Mouse (Mus musculus) thymus, postnatal 36 days (tissue): ENCODE measurements around the gene Prss27.
"Not testable (repeated sequence)": the region's sequence is repeated elsewhere in the genome, so short reads cannot be mapped to it uniquely, and the experiment has no call there.

Experiments used
- DNase-seq, 2 experiments: peaks; one replicate each; pipeline ENCODE4 v3.0.0; 2022; ENCODE audit warnings: mixed read lengths in 2 of 2

Prss27 gene

GRCm38 (mm10) chr17:24035087-24035486 is 2.9 kb upstream of the Prss27 start:
- no peak for DNase-seq

GRCm38 (mm10) chr17:24036954-24037353 is 990 bp upstream of the Prss27 start:
- DNase-seq = no peak

DNA sequence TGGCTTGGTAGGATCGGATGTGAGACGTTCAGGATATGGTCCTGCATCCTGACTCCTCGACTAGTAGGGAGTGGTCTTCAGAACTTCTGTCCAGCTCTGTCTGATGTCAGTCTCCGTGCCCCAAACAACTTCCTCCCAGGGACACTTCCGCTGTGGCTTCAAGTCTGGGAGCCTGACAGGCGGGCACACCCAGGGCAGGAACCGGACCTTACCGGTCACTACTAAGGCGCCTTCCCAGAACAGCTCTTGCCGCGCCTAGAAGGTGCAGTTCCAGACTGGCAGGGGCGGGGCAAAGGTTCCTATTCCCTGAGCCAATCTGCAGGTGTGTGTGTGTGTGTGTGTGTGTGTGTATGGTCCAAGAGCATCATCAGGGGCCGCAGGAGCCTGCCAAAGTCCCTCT is 584 bp upstream of the Prss27 start:
- DNase-seq = no peak

DNA sequence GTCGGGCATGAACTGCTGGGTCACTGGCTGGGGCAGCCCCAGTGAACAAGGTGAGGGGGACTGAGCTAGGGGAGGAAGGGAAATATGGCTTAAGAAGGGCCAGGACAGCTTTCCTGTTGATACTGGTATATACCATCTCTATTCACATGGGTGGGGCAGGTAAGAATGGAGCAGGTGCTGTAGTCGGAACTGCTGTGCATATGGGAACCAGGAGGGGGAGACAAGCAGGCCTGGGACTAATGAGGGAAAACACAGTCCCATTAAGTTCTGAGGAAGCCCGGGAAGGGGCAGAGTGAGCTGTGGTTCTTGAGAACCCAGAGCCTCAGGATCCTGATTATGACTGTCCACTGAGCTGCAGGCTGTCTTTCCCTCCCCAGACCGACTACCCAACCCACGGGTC is 6.5 kb downstream of the Prss27 start:
- DNase-seq = no peak

DNA sequence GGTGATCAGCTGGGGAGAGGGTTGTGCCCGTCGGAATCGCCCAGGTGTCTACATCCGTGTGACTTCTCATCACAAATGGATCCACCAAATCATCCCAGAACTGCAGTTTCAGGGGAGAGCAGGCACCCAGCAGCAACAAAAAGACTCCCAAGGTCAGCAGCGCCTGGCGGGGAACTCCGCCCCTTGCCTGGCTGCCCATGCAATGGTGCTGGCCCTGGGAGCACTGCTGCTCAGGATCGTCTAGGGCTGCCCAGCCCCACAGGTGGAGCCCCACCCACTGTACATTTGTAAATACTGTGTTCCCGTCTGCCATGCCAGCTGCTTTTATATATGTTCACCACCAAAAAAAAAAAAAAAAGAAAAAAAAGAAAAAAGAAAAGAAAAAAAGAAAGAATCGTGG is 7.7 kb downstream of the Prss27 start:
- no peak for DNase-seq

DNA sequence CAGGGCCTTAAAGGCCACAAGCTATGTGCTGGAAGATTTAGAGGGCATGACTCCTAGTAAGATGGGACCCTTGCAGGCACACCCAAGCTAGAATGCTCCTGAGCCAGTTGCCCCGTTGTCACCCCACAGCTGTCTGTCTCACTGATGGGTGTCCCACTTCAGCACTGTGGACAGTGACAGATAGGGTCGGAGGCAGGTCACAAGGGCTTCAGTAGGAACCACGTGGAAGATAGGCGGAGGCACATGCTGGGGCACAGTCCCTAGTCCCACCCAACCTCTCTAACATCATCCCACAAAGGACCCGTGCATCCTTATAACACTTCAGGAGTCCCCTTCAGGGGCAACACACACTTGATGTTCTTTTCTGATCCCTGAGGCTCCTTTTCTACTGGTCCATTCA is 8.1 kb downstream of the Prss27 start:
- DNase-seq = no peak

GRCm38 (mm10) chr17:24048053-24048452 is 10.1 kb downstream of the Prss27 start:
- DNase-seq = no peak

- no peak for DNase-seq
These were observed 11.1 kb downstream of the Prss27 start for GRCm38 (mm10) chr17:24049008-24049407.

DNA sequence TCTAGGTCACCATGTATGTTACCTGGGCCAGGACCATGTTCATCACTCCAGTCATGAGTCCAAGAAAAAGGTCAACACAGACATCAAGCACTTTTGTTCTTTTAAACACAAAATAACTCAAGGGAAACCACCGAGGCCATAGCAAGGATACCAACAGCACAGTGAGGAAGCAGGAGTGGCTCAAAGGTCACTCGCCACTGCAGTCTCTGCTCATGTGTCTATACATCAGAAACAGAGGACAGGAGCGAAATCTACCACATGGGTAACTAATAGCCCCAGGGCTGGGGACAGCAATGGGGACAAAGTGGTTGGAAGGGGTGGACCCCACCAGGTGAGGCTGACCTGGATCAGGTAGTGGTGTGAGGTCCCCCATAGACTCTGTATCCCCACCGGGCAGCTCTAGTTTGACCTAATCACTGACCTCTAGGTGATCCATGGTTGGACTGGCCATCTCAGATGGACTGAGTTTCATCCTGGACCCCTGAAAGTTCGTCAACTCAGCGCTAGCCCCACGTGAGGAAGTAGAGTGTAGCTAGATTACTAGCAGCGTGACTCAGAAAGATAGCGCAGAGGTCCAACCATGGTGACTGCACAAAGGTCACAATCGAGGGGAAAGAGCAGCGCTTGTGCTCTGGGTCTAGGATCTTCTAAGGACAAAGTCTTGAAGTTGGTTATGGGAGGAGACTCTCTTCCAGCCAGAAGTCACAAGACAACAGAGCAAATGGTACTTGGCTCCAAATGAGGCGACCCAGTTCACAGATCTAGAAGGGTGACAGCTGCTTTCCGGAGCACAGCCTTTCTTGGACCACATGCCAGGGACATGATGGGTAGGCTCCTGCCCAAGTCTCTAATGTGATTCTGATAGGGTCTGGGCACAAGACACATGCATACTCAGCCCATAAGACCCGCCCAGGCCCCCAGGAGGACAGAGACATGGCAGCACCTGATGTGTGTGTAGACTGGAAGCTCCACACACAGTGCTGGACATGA is 19.0 kb downstream of the Prss27 start:
- no peak for DNase-seq

- no peak for DNase-seq
These were observed 19.8 kb downstream of the Prss27 start for GRCm38 (mm10) chr17:24057730-24058245.

DNA sequence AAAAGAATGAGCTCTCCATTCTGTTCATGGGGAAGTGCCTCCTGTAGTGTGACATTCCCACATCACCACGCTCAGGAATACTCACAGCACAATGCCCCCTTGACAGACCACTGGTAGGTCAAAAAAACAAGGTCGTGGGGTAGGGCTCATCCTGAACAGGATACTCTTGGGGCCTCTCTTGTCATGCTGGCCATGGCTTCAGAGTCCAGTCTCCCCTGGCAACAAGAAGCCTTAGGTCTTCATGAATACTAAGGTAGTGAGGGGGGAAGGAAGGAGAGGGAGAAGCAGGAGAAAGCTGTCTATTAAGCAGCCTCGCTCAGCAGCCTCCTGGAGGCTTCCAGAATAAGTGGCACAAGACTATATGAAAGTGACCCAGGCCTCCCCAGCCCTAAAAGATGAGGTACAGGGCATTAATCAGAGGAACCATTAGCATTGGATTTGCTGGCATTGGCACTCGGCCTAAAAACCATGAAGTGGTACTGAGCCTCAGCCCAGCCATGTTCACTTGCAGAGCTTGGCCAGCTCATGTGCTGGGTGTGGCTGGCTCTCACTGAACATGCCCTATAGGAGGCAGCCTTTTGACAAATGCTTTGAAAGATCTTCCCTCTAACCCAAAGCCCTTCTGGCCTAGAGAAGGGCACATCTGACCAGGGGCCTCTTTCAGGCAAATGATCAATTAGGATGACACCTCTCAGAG is 24.7 kb downstream of the Prss27 start:
- DNase-seq = no peak

DNA sequence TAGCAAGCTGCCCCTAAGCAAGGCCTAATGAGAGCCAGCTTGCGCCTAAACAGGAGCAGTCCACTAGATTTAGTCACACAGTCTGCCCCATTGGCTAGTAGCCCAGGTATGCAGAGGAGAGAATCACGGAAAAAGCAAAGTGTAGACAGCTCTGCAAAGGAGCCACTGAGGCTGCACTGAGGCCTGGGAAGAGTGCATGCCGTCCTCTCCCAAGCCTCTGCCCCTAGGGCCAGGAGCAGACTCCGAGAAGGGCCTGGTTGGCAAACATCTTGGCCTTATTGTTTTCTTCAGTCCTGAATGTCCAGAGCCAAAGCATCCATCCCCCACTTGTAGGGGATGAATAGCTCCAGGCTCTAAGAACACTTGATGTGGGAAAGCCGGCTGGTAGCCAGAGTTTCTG is 30.3 kb downstream of the Prss27 start:
- DNase-seq = no peak

- no peak for DNase-seq
These were observed 31.6 kb downstream of the Prss27 start for GRCm38 (mm10) chr17:24069531-24069930.

DNA sequence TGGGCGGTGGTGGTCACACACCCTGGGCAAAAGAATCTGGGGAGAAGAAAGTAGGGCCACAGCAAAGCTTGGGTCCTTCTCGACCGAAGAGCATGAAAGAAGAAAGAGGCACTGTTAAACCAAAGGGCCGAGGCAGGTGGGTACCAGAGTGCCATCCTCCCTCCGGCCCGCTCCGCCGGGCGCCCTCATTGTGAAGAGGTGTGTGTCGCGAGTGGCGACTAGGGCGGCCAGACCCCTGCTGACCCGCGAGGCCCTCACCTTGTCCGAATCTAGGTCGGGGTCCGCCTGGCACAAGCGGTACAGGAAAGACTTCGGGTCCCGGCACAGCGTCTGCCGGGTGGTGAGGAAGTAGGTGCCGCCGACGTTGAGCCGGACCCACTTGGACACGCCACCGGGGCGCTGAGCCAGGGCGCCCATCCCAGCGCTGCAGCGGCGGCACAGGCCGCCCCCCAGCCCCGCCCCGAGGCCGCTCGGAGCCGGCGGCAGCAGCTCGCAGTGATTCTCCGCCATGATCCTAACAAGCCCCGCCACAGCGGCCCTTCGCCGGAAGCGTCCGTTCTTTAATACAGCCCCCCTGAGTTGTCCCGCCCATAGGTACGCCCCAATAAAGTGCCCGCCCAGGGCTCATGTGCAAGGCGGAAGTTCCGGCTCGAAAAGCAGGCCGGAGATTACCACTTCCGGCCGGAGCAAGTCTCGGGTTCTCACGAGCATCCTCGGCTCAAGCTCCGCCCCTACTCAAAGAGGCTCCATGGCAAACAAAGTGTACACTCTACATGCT is 35.2 kb downstream of the Prss27 start, which contains the start of gene Kctd5:
TSS of gene Kctd5 (minus strand) at position 567 of the 778 bp plus-strand sequence.
- DNase-seq = peak; percentile 85

GRCm38 (mm10) chr17:24077101-24077500 is 39.2 kb downstream of the Prss27 start:
- DNase-seq = no peak

- no peak for DNase-seq
These were observed 46.6 kb downstream of the Prss27 start for GRCm38 (mm10) chr17:24084593-24084992.

GRCm38 (mm10) chr17:24086399-24086798 is 48.5 kb downstream of the Prss27 start:
- not testable (repeated sequence) for DNase-seq

DNA sequence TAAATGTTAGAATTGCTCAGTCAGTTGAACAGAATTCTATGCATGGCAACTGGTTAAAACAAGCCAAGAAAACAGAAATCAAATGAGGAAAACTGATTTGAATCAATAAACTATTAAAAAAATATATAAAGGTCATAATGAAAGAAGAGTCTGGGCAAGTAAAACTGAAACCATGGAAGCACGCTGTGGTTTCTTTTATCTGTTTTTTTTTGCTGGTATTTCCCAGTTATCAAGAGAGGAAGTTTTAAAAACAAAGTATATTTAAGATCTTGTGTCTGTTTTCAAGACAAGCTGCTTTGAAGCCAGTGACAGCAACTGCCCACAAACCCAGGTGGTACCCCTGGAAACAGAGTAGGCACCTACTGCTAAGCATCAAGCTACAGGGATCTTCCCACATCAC is 52.6 kb downstream of the Prss27 start:
- DNase-seq = no peak
